In the genomic region with DNA sequence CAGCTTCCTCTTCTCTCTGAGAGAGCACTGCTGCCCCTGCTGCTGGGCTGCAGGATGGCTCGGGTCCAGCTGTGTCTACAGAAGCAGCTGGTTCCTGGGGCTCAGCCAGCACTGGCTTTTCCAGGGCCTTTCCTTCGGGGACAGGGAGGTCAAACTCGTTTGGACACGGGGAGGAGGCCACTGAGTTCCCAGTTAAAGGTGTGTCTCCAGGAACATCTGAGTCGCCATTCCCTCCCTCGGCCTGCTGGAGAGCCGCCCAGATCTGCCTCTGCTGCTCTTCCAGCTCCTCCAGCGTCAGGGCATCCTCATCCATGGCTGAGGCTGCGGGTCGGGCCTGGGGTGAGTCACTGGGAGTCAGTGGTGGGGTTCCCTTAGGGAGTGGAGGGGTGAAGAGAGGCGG, we compare ENCODE assay signal across 8 mouse cellular contexts. TPM values are rescaled to one million over a fixed set of nuclear protein-coding genes. Genes with fewer than 3 reads are reported as not detected.
DNase-seq lines count a peak whose midpoint lies in the region; ATAC-seq and TF ChIP-seq lines count a peak whose summit lies in the region.

No protein-coding gene starts in this region.

- H3K4me3 ChIP-seq in forebrain, postnatal 0 days (ENCODE audit: low read depth, low read length) = no peak overlapping the region
- H3K4me3 ChIP-seq in forebrain, embryonic 10.5 days = no peak overlapping the region
- H3K4me3 ChIP-seq in C2C12 (ENCODE audit: insufficient read depth, poor library complexity, severe bottlenecking) = no peak overlapping the region
- no peak overlapping the region for H3K4me3 ChIP-seq in forebrain, embryonic 13.5 days
- no peak overlapping the region for H3K4me3 ChIP-seq in midbrain, embryonic 11.5 days (ENCODE audit: low read depth, low read length)

- no peaks in the 10 kb centered on the region for H3K4me1 ChIP-seq in forebrain, postnatal 0 days (ENCODE audit: insufficient read depth)
- H3K4me1 ChIP-seq in forebrain, embryonic 10.5 days = no peaks in the 10 kb centered on the region
- no peaks in the 10 kb centered on the region for H3K4me1 ChIP-seq in forebrain, embryonic 13.5 days
- H3K4me1 ChIP-seq in midbrain, embryonic 11.5 days (ENCODE audit: control insufficient read depth, insufficient read depth, low read length) = no peaks in the 10 kb centered on the region

- no peak overlapping the region for H3K9ac ChIP-seq in forebrain, postnatal 0 days
- H3K9ac ChIP-seq in forebrain, embryonic 13.5 days = no peak overlapping the region
- H3K9ac ChIP-seq in midbrain, embryonic 11.5 days (ENCODE audit: low read length) = no peak overlapping the region

- TF ChIP-seq CTCF in forebrain, postnatal 0 days (IDR thresholded peaks at IDR 0.05; ENCODE audit: low read depth) = no peak
- no peak for TF ChIP-seq CTCF in C2C12 (IDR thresholded peaks at IDR 0.05; ENCODE audit: control insufficient read depth, insufficient read depth, insufficient read length)

- peaks cover 16% of the 10 kb centered on the region for H3K79me2 ChIP-seq in C2C12 (ENCODE audit: control insufficient read depth, insufficient read depth)

- H3ac ChIP-seq in C2C12 (ENCODE audit: control insufficient read depth, insufficient read length, low read depth) = peak overlapping the region; percentile 18

- peak; percentile 17 for DNase-seq in forebrain, postnatal 0 days
- DNase-seq in forebrain, embryonic 10.5 days (ENCODE audit: extremely low spot score, low spot score) = no peak
- DNase-seq in gastrocnemius, adult 18-20 months (ENCODE audit: low spot score) = peak; percentile 78
- DNase-seq in kidney, postnatal 4 days = peak; percentile 71 to 80
- DNase-seq in lung, postnatal 4 days = peak; percentile 64 to 85
- DNase-seq in midbrain, embryonic 11.5 days (ENCODE audit: low spot score, missing footprints) = no peak

- H3K9me3 ChIP-seq in forebrain, postnatal 0 days (ENCODE audit: low read length) = no peaks in the 10 kb centered on the region
- H3K9me3 ChIP-seq in forebrain, embryonic 10.5 days = no peaks in the 10 kb centered on the region
- no peaks in the 10 kb centered on the region for H3K9me3 ChIP-seq in forebrain, embryonic 13.5 days (replicated peaks)
- no peaks in the 10 kb centered on the region for H3K9me3 ChIP-seq in midbrain, embryonic 11.5 days (ENCODE audit: control insufficient read depth, low read length)

- H3K36me3 ChIP-seq in forebrain, postnatal 0 days (ENCODE audit: insufficient read depth) = peaks cover 66% of the 10 kb centered on the region
- peaks cover 85% of the 10 kb centered on the region for H3K36me3 ChIP-seq in forebrain, embryonic 10.5 days (replicated peaks)
- H3K36me3 ChIP-seq in C2C12 (ENCODE audit: control insufficient read depth, insufficient read depth) = peaks cover 64% of the 10 kb centered on the region
- H3K36me3 ChIP-seq in forebrain, embryonic 13.5 days (ENCODE audit: poor library complexity, severe bottlenecking) = peaks cover 79% of the 10 kb centered on the region
- peaks cover 32% of the 10 kb centered on the region for H3K36me3 ChIP-seq in midbrain, embryonic 11.5 days (ENCODE audit: control insufficient read depth, insufficient read depth, low read length)

- H3K4me2 ChIP-seq in forebrain, postnatal 0 days (ENCODE audit: low read depth) = no peak overlapping the region
- H3K4me2 ChIP-seq in forebrain, embryonic 13.5 days = no peak overlapping the region
- H3K4me2 ChIP-seq in midbrain, embryonic 11.5 days = no peak overlapping the region

- H3K27me3 ChIP-seq in forebrain, postnatal 0 days (ENCODE audit: insufficient read depth, low read length) = no peaks in the 10 kb centered on the region
- H3K27me3 ChIP-seq in forebrain, embryonic 10.5 days (ENCODE audit: poor library complexity, severe bottlenecking) = no peaks in the 10 kb centered on the region
- no peaks in the 10 kb centered on the region for H3K27me3 ChIP-seq in C2C12 (ENCODE audit: control insufficient read depth, insufficient read depth, insufficient read length)
- no peaks in the 10 kb centered on the region for H3K27me3 ChIP-seq in forebrain, embryonic 13.5 days
- H3K27me3 ChIP-seq in midbrain, embryonic 11.5 days (ENCODE audit: control insufficient read depth, insufficient read depth, low read length) = no peaks in the 10 kb centered on the region

- H3K79me3 ChIP-seq in C2C12 (ENCODE audit: low read depth) = peaks cover 5% of the 10 kb centered on the region

- H3K27ac ChIP-seq in forebrain, postnatal 0 days (ENCODE audit: low read depth, low read length) = no peak overlapping the region
- no peak overlapping the region for H3K27ac ChIP-seq in forebrain, embryonic 10.5 days
- H3K27ac ChIP-seq in forebrain, embryonic 13.5 days = no peak overlapping the region; the same call in 1 of the 2 replicates
- H3K27ac ChIP-seq in midbrain, embryonic 11.5 days (ENCODE audit: low read depth, low read length) = no peak overlapping the region

- ATAC-seq in forebrain, postnatal 0 days = no peak
- ATAC-seq in forebrain, embryonic 13.5 days = no peak
- no peak for ATAC-seq in midbrain, embryonic 11.5 days (ENCODE audit: low FRiP score)

- 69% methylated on average over 11 of the region's 11 CpGs for WGBS in forebrain, postnatal 0 days
- 86% methylated on average over 11 of the region's 11 CpGs for WGBS in forebrain, embryonic 10.5 days
- WGBS in forebrain, embryonic 13.5 days = 75% methylated on average over 11 of the region's 11 CpGs
- 81% methylated on average over 11 of the region's 11 CpGs for WGBS in midbrain, embryonic 11.5 days

TF ChIP-seq in C2C12, 6 proteins besides CTCF, POLR2A, EP300 and RAD21:
- no peak for TF ChIP-seq CEBPB (IDR thresholded peaks at IDR 0.05; ENCODE audit: low read depth)

RNA-seq across cellular contexts. Expression of gene Clip1, which starts 16.2 kb away (rescaled TPM):
- 89.8 and 102 TPM in 2 replicates for total RNA-seq in forebrain, postnatal 0 days (2014; rRNA removed)
- polyA plus RNA-seq in forebrain, postnatal 0 days (2015; fragmentation: Nextera tagmentation; extraction: Ambion mirVana) = 52.2 and 73.1 TPM in 2 replicates
- 55.6 and 55.8 TPM in 2 replicates for polyA plus RNA-seq in forebrain, embryonic 10.5 days (2016; fragmentation: Nextera tagmentation; extraction: Ambion mirVana)
- polyA plus RNA-seq in C2C12 (2012; fragmentation: generic; extraction: Trizol) = 12.7 TPM
- 100 to 1,000 TPM; 326 to 336 TPM for total RNA-seq in gastrocnemius, adult 18-20 months (2021)
- polyA plus RNA-seq in forebrain, embryonic 13.5 days (2015; fragmentation: Nextera tagmentation; extraction: Ambion mirVana) = 65.5 and 78.3 TPM in 2 replicates
- 42.8 and 46.8 TPM in 2 replicates for polyA plus RNA-seq in midbrain, embryonic 11.5 days (2014; fragmentation: Nextera tagmentation; extraction: Ambion mirVana)

RNA-seq across cellular contexts. Expression of gene Zcchc8, which starts 20.3 kb away (rescaled TPM):
- total RNA-seq in forebrain, postnatal 0 days (2014; rRNA removed) = 25.8 and 32.1 TPM in 2 replicates
- polyA plus RNA-seq in forebrain, postnatal 0 days (2015; fragmentation: Nextera tagmentation; extraction: Ambion mirVana) = 39.8 and 54.1 TPM in 2 replicates
- 90.6 and 92.2 TPM in 2 replicates for polyA plus RNA-seq in forebrain, embryonic 10.5 days (2016; fragmentation: Nextera tagmentation; extraction: Ambion mirVana)
- 16.7 TPM for polyA plus RNA-seq in C2C12 (2012; fragmentation: generic; extraction: Trizol)
- total RNA-seq in gastrocnemius, adult 18-20 months (2021) = 10 to 100 TPM; 16.2 to 18.0 TPM
- polyA plus RNA-seq in forebrain, embryonic 13.5 days (2015; fragmentation: Nextera tagmentation; extraction: Ambion mirVana) = 85.1 and 97.4 TPM in 2 replicates
- polyA plus RNA-seq in midbrain, embryonic 11.5 days (2014; fragmentation: Nextera tagmentation; extraction: Ambion mirVana) = 80.8 and 84.7 TPM in 2 replicates

RNA-seq across cellular contexts. Expression of gene Rsrc2, which starts 48.6 kb away (rescaled TPM):
- total RNA-seq in forebrain, postnatal 0 days (2014; rRNA removed) = 97.4 and 118 TPM in 2 replicates
- 122 and 126 TPM in 2 replicates for polyA plus RNA-seq in forebrain, postnatal 0 days (2015; fragmentation: Nextera tagmentation; extraction: Ambion mirVana)
- polyA plus RNA-seq in forebrain, embryonic 10.5 days (2016; fragmentation: Nextera tagmentation; extraction: Ambion mirVana) = 130 and 137 TPM in 2 replicates
- polyA plus RNA-seq in C2C12 (2012; fragmentation: generic; extraction: Trizol) = 16.4 TPM
- 10 to 100 TPM; 38.5 to 39.8 TPM for total RNA-seq in gastrocnemius, adult 18-20 months (2021)
- 167 and 172 TPM in 2 replicates for polyA plus RNA-seq in forebrain, embryonic 13.5 days (2015; fragmentation: Nextera tagmentation; extraction: Ambion mirVana)
- 168 and 191 TPM in 2 replicates for polyA plus RNA-seq in midbrain, embryonic 11.5 days (2014; fragmentation: Nextera tagmentation; extraction: Ambion mirVana)

RNA-seq across cellular contexts. Expression of gene Kntc1, which starts 48.9 kb away (rescaled TPM):
- total RNA-seq in forebrain, postnatal 0 days (2014; rRNA removed) = 2.9 and 12.1 TPM in 2 replicates
- 1.7 and 3.3 TPM in 2 replicates for polyA plus RNA-seq in forebrain, postnatal 0 days (2015; fragmentation: Nextera tagmentation; extraction: Ambion mirVana)
- 51.3 and 52.1 TPM in 2 replicates for polyA plus RNA-seq in forebrain, embryonic 10.5 days (2016; fragmentation: Nextera tagmentation; extraction: Ambion mirVana)
- 15.1 TPM for polyA plus RNA-seq in C2C12 (2012; fragmentation: generic; extraction: Trizol)
- under 1 TPM; 0.09 to 0.14 TPM for total RNA-seq in gastrocnemius, adult 18-20 months (2021)
- 28.1 and 28.3 TPM in 2 replicates for polyA plus RNA-seq in forebrain, embryonic 13.5 days (2015; fragmentation: Nextera tagmentation; extraction: Ambion mirVana)
- polyA plus RNA-seq in midbrain, embryonic 11.5 days (2014; fragmentation: Nextera tagmentation; extraction: Ambion mirVana) = 33.6 and 34.4 TPM in 2 replicates

Comparison
In these comparisons a context has a peak if more than half of its experiments do, and no peak if none do; other contexts are left out.
1. DNase-seq: peak in forebrain, postnatal 0 days (single experiment), gastrocnemius, adult 18-20 months (single experiment), kidney, postnatal 4 days (2 of 2) and lung, postnatal 4 days (2 of 2); none in forebrain, embryonic 10.5 days (single experiment) and midbrain, embryonic 11.5 days (single experiment).